Mouse (Mus musculus): Measurements from ENCODE around the gene Nhs. TPM values are rescaled to one million over a fixed set of nuclear protein-coding genes. Genes with fewer than 3 reads are reported as not detected.

Nhs gene
- polyA plus RNA-seq, 1 experiment from 2014 or later, result 2.8 TPM

GRCm38 (mm10) chrX:161926683-161927053 is 232.9 kb downstream of the Nhs start:
- TF ChIP-seq CTCF (IDR thresholded peaks at IDR 0.05; ENCODE audit: low read depth), result no peak
- Histone ChIP-seq H3K36me3 (ENCODE audit: insufficient read depth, low read length) (no peaks in the 10 kb centered on the region), H3K9me3 (replicated peaks; ENCODE audit: low read length) (no peaks in the 10 kb centered on the region), H3K4me3 (replicated peaks; ENCODE audit: low read depth, low read length) (no peak overlapping the region), H3K4me1 (replicated peaks; ENCODE audit: insufficient read depth, low read length) (0 out of 2 replicates have a peak, but pooled peaks cover 4% of the 10 kb centered on the region), H3K4me2 (ENCODE audit: low read length) (0 out of 2 replicates have a peak overlapping the region, but pooled peaks have one; percentile 36), H3K27me3 (ENCODE audit: insufficient read depth, low read length) (no peaks in the 10 kb centered on the region), H3K27ac (no peak overlapping the region; the same call in 1 of the 2 replicates), H3K9ac (ENCODE audit: low read depth, low read length) (no peak overlapping the region)
- DNase-seq (ENCODE audit: low spot score) (no peak), ATAC-seq (replicated peaks; ENCODE audit: low FRiP score, low read depth) (no peak)

GRCm38 (mm10) chrX:161925973-161926682 is 233.4 kb downstream of the Nhs start:
- Histone ChIP-seq H3K27ac (peak overlapping the region; percentile 62), H3K9me3 (replicated peaks; ENCODE audit: low read length) (no peaks in the 10 kb centered on the region), H3K36me3 (ENCODE audit: insufficient read depth, low read length) (no peaks in the 10 kb centered on the region), H3K27me3 (ENCODE audit: insufficient read depth, low read length) (no peaks in the 10 kb centered on the region), H3K4me1 (replicated peaks; ENCODE audit: insufficient read depth, low read length) (0 out of 2 replicates have a peak, but pooled peaks cover 4% of the 10 kb centered on the region), H3K4me3 (replicated peaks; ENCODE audit: low read depth, low read length) (no peak overlapping the region), H3K9ac (ENCODE audit: low read depth, low read length) (no peak overlapping the region), H3K4me2 (ENCODE audit: low read length) (peak overlapping the region; percentile 36; the same call in 1 of the 2 replicates)
- TF ChIP-seq CTCF (IDR thresholded peaks at IDR 0.05; ENCODE audit: low read depth), result no peak
- WGBS, result 40% methylated on average over 6 of the region's 6 CpGs
- ATAC-seq (replicated peaks; ENCODE audit: low FRiP score, low read depth) (no peak; the same call in 1 of the 2 replicates), DNase-seq (ENCODE audit: low spot score) (peak; percentile 55)

GRCm38 (mm10) chrX:161922655-161923054 is 236.9 kb downstream of the Nhs start:
- DNase-seq (ENCODE audit: low spot score) (no peak), ATAC-seq (replicated peaks; ENCODE audit: low FRiP score, low read depth) (no peak)
- Histone ChIP-seq H3K4me2 (ENCODE audit: low read length) (no peak overlapping the region), H3K27me3 (ENCODE audit: insufficient read depth, low read length) (no peaks in the 10 kb centered on the region), H3K4me1 (replicated peaks; ENCODE audit: insufficient read depth, low read length) (0 out of 2 replicates have a peak, but pooled peaks cover 4% of the 10 kb centered on the region), H3K27ac (no peak overlapping the region), H3K9ac (ENCODE audit: low read depth, low read length) (no peak overlapping the region), H3K9me3 (replicated peaks; ENCODE audit: low read length) (no peaks in the 10 kb centered on the region), H3K4me3 (replicated peaks; ENCODE audit: low read depth, low read length) (no peak overlapping the region), H3K36me3 (ENCODE audit: insufficient read depth, low read length) (no peaks in the 10 kb centered on the region)
- TF ChIP-seq CTCF (IDR thresholded peaks at IDR 0.05; ENCODE audit: low read depth), result no peak
- 80% methylated on average over 2 of the region's 2 CpGs for WGBS

- Histone ChIP-seq H3K4me3 (replicated peaks; ENCODE audit: low read depth, low read length) (no peak overlapping the region), H3K36me3 (ENCODE audit: insufficient read depth, low read length) (no peaks in the 10 kb centered on the region), H3K9ac (ENCODE audit: low read depth, low read length) (no peak overlapping the region), H3K27ac (no peak overlapping the region), H3K4me1 (replicated peaks; ENCODE audit: insufficient read depth, low read length) (0 out of 2 replicates have a peak, but pooled peaks cover 4% of the 10 kb centered on the region), H3K4me2 (ENCODE audit: low read length) (no peak overlapping the region), H3K27me3 (ENCODE audit: insufficient read depth, low read length) (no peaks in the 10 kb centered on the region), H3K9me3 (replicated peaks; ENCODE audit: low read length) (no peaks in the 10 kb centered on the region)
- 78% methylated on average over 1 of the region's 1 CpGs for WGBS
- DNase-seq (ENCODE audit: low spot score) (no peak), ATAC-seq (replicated peaks; ENCODE audit: low FRiP score, low read depth) (no peak)
- no peak for TF ChIP-seq CTCF (IDR thresholded peaks at IDR 0.05; ENCODE audit: low read depth)
Measured at GRCm38 (mm10) chrX:161921581-161921980, 237.9 kb downstream of the Nhs start.

- no peaks in the 10 kb centered on the region for H3K4me1 ChIP-seq (replicated peaks; ENCODE audit: insufficient read depth, low read length)
Measured at GRCm38 (mm10) chrX:161909963-161910362, 249.6 kb downstream of the Nhs start.

GRCm38 (mm10) chrX:161908652-161909403 is 250.7 kb downstream of the Nhs start:
- Histone ChIP-seq H3K9me3 (replicated peaks; ENCODE audit: low read length) (no peaks in the 10 kb centered on the region), H3K9ac (ENCODE audit: low read depth, low read length) (0 out of 2 replicates have a peak overlapping the region, but pooled peaks have one; percentile 31), H3K4me3 (replicated peaks; ENCODE audit: low read depth, low read length) (peak overlapping the region; percentile 42), H3K4me2 (ENCODE audit: low read length) (peak overlapping the region; percentile 63), H3K27ac (no peak overlapping the region), H3K36me3 (ENCODE audit: insufficient read depth, low read length) (no peaks in the 10 kb centered on the region), H3K27me3 (ENCODE audit: insufficient read depth, low read length) (no peaks in the 10 kb centered on the region), H3K4me1 (replicated peaks; ENCODE audit: insufficient read depth, low read length) (no peaks in the 10 kb centered on the region)
- WGBS, result 30% methylated on average over 48 of the region's 48 CpGs
- ATAC-seq (replicated peaks; ENCODE audit: low FRiP score, low read depth), result peak; percentile 59; the same call in 1 of the 2 replicates
- no peak; the same call in 1 of the 2 replicates for TF ChIP-seq CTCF (IDR thresholded peaks at IDR 0.05; ENCODE audit: low read depth)
- peak; percentile 16 for DNase-seq (ENCODE audit: low spot score)

More at GRCm38 (mm10) chrX:161909963-161910362, 249.6 kb downstream of the Nhs start:
- no peak overlapping the region for H3K4me2 ChIP-seq (ENCODE audit: low read length)
- TF ChIP-seq CTCF (IDR thresholded peaks at IDR 0.05; ENCODE audit: low read depth), result no peak
- no peak overlapping the region for H3K9ac ChIP-seq (ENCODE audit: low read depth, low read length)
- ATAC-seq (replicated peaks; ENCODE audit: low FRiP score, low read depth), result no peak
- no peaks in the 10 kb centered on the region for H3K36me3 ChIP-seq (ENCODE audit: insufficient read depth, low read length)
- WGBS, result 74% methylated on average over 4 of the region's 4 CpGs
- H3K9me3 ChIP-seq (replicated peaks; ENCODE audit: low read length), result no peaks in the 10 kb centered on the region
- H3K27me3 ChIP-seq (ENCODE audit: insufficient read depth, low read length), result no peaks in the 10 kb centered on the region
- no peak overlapping the region for H3K4me3 ChIP-seq (replicated peaks; ENCODE audit: low read depth, low read length)
- no peak for DNase-seq (ENCODE audit: low spot score)
- H3K27ac ChIP-seq, result no peak overlapping the region
